9 mouse cellular contexts compared by ENCODE assay signal in genomic region chr19:60891934-60892547, GRCm38 (mm10). TPM values are rescaled to one million over a fixed set of nuclear protein-coding genes. Genes with fewer than 3 reads are reported as not detected.
DNase-seq lines count a peak whose midpoint lies in the region; ATAC-seq and TF ChIP-seq lines count a peak whose summit lies in the region.
"Had no signal": no experiment of that assay in that cellular context is flagged by ENCODE, and none has a peak within 500 bp of the region (broad histone marks: within the 10 kb centered on the region; RNA-seq: fewer than 3 reads in every experiment).

No protein-coding gene starts in this region.

- in situ Hi-C loops in ES-E14 (cut with MboI; ENCODE audit: low sequenced_read_pairs in 2 of 2, unreplicated experiment in 2 of 2): no loop called here

- 15% methylated on average over 1 of the region's 1 CpGs for WGBS in lung, embryonic 16.5 days

- DNase-seq in ES-E14 (ENCODE audit: low read depth, low spot score): peak; percentile 55
- DNase-seq in heart, postnatal 10 days: peak; percentile 72 to 77
- peak; percentile 82 to 83 for DNase-seq in kidney, postnatal 4 days
- DNase-seq in retina, postnatal 1 day: peak; percentile 72
- peak; percentile 27 for DNase-seq in urinary bladder, adult 2 months (ENCODE audit: low spot score)

- ATAC-seq in erythroblast, adult 5-6 weeks (replicated peaks; ENCODE audit: low FRiP score, poor library complexity, severe bottlenecking): 0 out of 2 replicates have a peak, but pooled peaks have one; percentile 52
- no peak for ATAC-seq in lung, embryonic 16.5 days (ENCODE audit: low read depth)

- no peaks in the 10 kb centered on the region for H3K36me3 ChIP-seq in ES-E14 (ENCODE audit: control insufficient read depth, insufficient read depth, low read length, poor library complexity, severe bottlenecking)
- H3K36me3 ChIP-seq in lung, embryonic 16.5 days (ENCODE audit: control insufficient read depth, insufficient read depth, low read length): no peaks in the 10 kb centered on the region

- H3K27me3 ChIP-seq in lung, embryonic 16.5 days (ENCODE audit: control insufficient read depth, insufficient read depth, low read depth, low read length): no peaks in the 10 kb centered on the region

- TF ChIP-seq POLR2A in bone marrow macrophage, adult 2 months (IDR thresholded peaks at IDR 0.05; ENCODE audit: borderline replicate concordance, low read depth, low read length): no peak

- peak overlapping the region; percentile 78 for H3K4me2 ChIP-seq in lung, embryonic 16.5 days (ENCODE audit: low read depth, low read length)

- no peak overlapping the region for H3K9ac ChIP-seq in ES-E14 (ENCODE audit: insufficient read depth, low read depth, low read length, poor library complexity, severe bottlenecking)
- H3K9ac ChIP-seq in lung, embryonic 16.5 days (ENCODE audit: low read length): no peak overlapping the region

- H3K27ac ChIP-seq in ES-E14 (ENCODE audit: insufficient read depth, low read depth, low read length, poor library complexity, severe bottlenecking): no peak overlapping the region
- no peak overlapping the region for H3K27ac ChIP-seq in bone marrow macrophage, adult 2 months (ENCODE audit: insufficient read depth, low read depth, low read length)
- H3K27ac ChIP-seq in lung, embryonic 16.5 days (ENCODE audit: low read length): no peak overlapping the region
- H3K27ac ChIP-seq: macrophage had no signal

- no peaks in the 10 kb centered on the region for H3K4me1 ChIP-seq in ES-E14 (ENCODE audit: control insufficient read depth in 2 of 2, insufficient read depth in 2 of 2, low read length in 2 of 2, poor library complexity in 1 of 2)
- no peaks in the 10 kb centered on the region for H3K4me1 ChIP-seq in bone marrow macrophage, adult 2 months (ENCODE audit: control insufficient read depth, insufficient read depth, low read length)
- peaks cover 21% of the 10 kb centered on the region for H3K4me1 ChIP-seq in lung, embryonic 16.5 days (replicated peaks; ENCODE audit: control insufficient read depth, insufficient read depth, low read length)

- intact Hi-C loops in heart, postnatal 10 days (cut with DNase I): loop anchor here (2.0 kb wide), 1 partner anchor 55 kb away; no protein-coding TSS in a partner anchor

- no peak overlapping the region for H3K4me3 ChIP-seq in ES-E14 (ENCODE audit: insufficient read depth in 1 of 2, low read depth in 1 of 2, low read length in 2 of 2, poor library complexity in 1 of 2, severe bottlenecking in 1 of 2)
- no peak overlapping the region for H3K4me3 ChIP-seq in bone marrow macrophage, adult 2 months (ENCODE audit: insufficient read depth, low read length)
- peak overlapping the region; percentile 66 for H3K4me3 ChIP-seq in lung, embryonic 16.5 days (ENCODE audit: low read length)

- H3K9me3 ChIP-seq in ES-E14 (ENCODE audit: control insufficient read depth, insufficient read depth, low read depth, low read length): no peaks in the 10 kb centered on the region
- no peaks in the 10 kb centered on the region for H3K9me3 ChIP-seq in lung, embryonic 16.5 days (ENCODE audit: control insufficient read depth, low read length)

- peak; percentile 88 for TF ChIP-seq CTCF in bone marrow macrophage, adult 2 months (IDR thresholded peaks at IDR 0.05; ENCODE audit: low read depth, low read length)

TF ChIP-seq in ES-E14, 5 proteins besides CTCF, POLR2A, EP300 and RAD21:
- TF ChIP-seq MAFK (IDR thresholded peaks at IDR 0.05; ENCODE audit: insufficient read depth, low read depth, low read length): no peak
- no peak for TF ChIP-seq HCFC1 (IDR thresholded peaks at IDR 0.05; ENCODE audit: borderline replicate concordance, insufficient read depth, low read length)
- no peak for TF ChIP-seq ZNF384 (IDR thresholded peaks at IDR 0.05; ENCODE audit: low read depth, low read length)
- TF ChIP-seq ZC3H11A (IDR thresholded peaks at IDR 0.05; ENCODE audit: borderline replicate concordance, low read depth, low read length): no peak
- TF ChIP-seq CHD2 (IDR thresholded peaks at IDR 0.05; ENCODE audit: low read depth, low read length): no peak

RNA-seq across cellular contexts. Expression of gene Grk5, which starts 2.5 kb away (rescaled TPM):
- total RNA-seq in ES-E14 (2012; rRNA removed): 2.2 and 2.5 TPM in 2 replicates
- 9.4 and 11.2 TPM in 2 replicates for polyA plus RNA-seq in bone marrow macrophage, adult 2 months (2012; ENCODE audit: insufficient read depth, insufficient read length, missing spikeins)
- total RNA-seq in erythroblast, adult 5-6 weeks (2015; ENCODE audit: low replicate concordance): 2.7 and 12.1 TPM in 2 replicates
- total RNA-seq in erythroblast, adult 5-6 weeks (2017; ENCODE audit: low replicate concordance): 5.2 and 14.6 TPM in 2 replicates
- total RNA-seq in heart, postnatal 10 days (2021): 10 to 100 TPM; 26.3 to 28.3 TPM
- 3.5 and 4.9 TPM in 2 replicates for polyA plus RNA-seq in lung, embryonic 16.5 days (2015; fragmentation: Nextera tagmentation; extraction: Ambion mirVana)
- polyA plus RNA-seq in urinary bladder, adult 2 months (2012; rRNA removed): 6.4 and 7.1 TPM in 2 replicates

RNA-seq across cellular contexts. Expression of gene Prdx3, which starts 17.7 kb away (rescaled TPM):
- total RNA-seq in ES-E14 (2012; rRNA removed): 35.1 and 43.9 TPM in 2 replicates
- 50.0 and 52.5 TPM in 2 replicates for polyA plus RNA-seq in bone marrow macrophage, adult 2 months (2012; ENCODE audit: insufficient read depth, insufficient read length, missing spikeins)
- total RNA-seq in erythroblast, adult 5-6 weeks (2015; ENCODE audit: low replicate concordance): 99.3 and 105 TPM in 2 replicates
- 88.4 and 96.3 TPM in 2 replicates for total RNA-seq in erythroblast, adult 5-6 weeks (2017; ENCODE audit: low replicate concordance)
- total RNA-seq in heart, postnatal 10 days (2021): 100 to 1,000 TPM; 248 to 255 TPM
- polyA plus RNA-seq in lung, embryonic 16.5 days (2015; fragmentation: Nextera tagmentation; extraction: Ambion mirVana): 111 and 120 TPM in 2 replicates
- polyA plus RNA-seq in urinary bladder, adult 2 months (2012; rRNA removed): 136 and 171 TPM in 2 replicates

RNA-seq across cellular contexts. Expression of gene Sfxn4, which starts 30.8 kb away (rescaled TPM):
- 1.2 TPM in 2 replicates for total RNA-seq in ES-E14 (2012; rRNA removed)
- polyA plus RNA-seq in bone marrow macrophage, adult 2 months (2012; ENCODE audit: insufficient read depth, insufficient read length, missing spikeins): 6.2 and 9.2 TPM in 2 replicates
- 7.3 and 11.9 TPM in 2 replicates for total RNA-seq in erythroblast, adult 5-6 weeks (2015; ENCODE audit: low replicate concordance)
- total RNA-seq in erythroblast, adult 5-6 weeks (2017; ENCODE audit: low replicate concordance): 3.5 and 13.2 TPM in 2 replicates
- 1 to 10 TPM; 5.0 to 7.6 TPM for total RNA-seq in heart, postnatal 10 days (2021)
- polyA plus RNA-seq in lung, embryonic 16.5 days (2015; fragmentation: Nextera tagmentation; extraction: Ambion mirVana): 6.0 and 7.3 TPM in 2 replicates
- polyA plus RNA-seq in urinary bladder, adult 2 months (2012; rRNA removed): 6.4 and 9.0 TPM in 2 replicates

Comparison
In these comparisons a context has a peak if more than half of its experiments do, and no peak if none do; other contexts are left out.
1. DNase-seq: peak in every context shown above with its lines; median percentile 82 in kidney, postnatal 4 days; 74 in heart, postnatal 10 days; 72 in retina, postnatal 1 day; 55 in ES-E14; 27 in urinary bladder, adult 2 months.